Mouse (Mus musculus): ENCODE data around the gene Mbd6.
A peak's percentile ranks its signal among the peaks of the same experiment; 100 is the strongest.

Mbd6 gene

GRCm38 (mm10) chr10:127262548-127263398 is 26.0 kb downstream of the Mbd6 start, which contains the start of gene Kif5a:
Gene Kif5a (minus strand): TSS chr10:127263348.
- peak; percentile 65 for DNase-seq (ENCODE audit: low spot score)

- DNase-seq (ENCODE audit: low spot score) = no peak
These were observed 26.9 kb downstream of the Mbd6 start for GRCm38 (mm10) chr10:127261706-127262547.

GRCm38 (mm10) chr10:127258489-127258888 is 30.3 kb downstream of the Mbd6 start:
- no peak for DNase-seq (ENCODE audit: low spot score)

GRCm38 (mm10) chr10:127257790-127258189 is 31.0 kb downstream of the Mbd6 start:
- no peak for DNase-seq (ENCODE audit: low spot score)

GRCm38 (mm10) chr10:127255625-127256345 is 33.0 kb downstream of the Mbd6 start:
- peak; percentile 77 for DNase-seq (ENCODE audit: low spot score)

- DNase-seq (ENCODE audit: low spot score) = no peak
These were observed 38.0 kb downstream of the Mbd6 start for GRCm38 (mm10) chr10:127250810-127251209.

- DNase-seq (ENCODE audit: low spot score) = no peak
These were observed 50.5 kb downstream of the Mbd6 start for GRCm38 (mm10) chr10:127238241-127238824.

- no peak for DNase-seq (ENCODE audit: low spot score)
These were observed 52.3 kb downstream of the Mbd6 start for GRCm38 (mm10) chr10:127236541-127236940.

GRCm38 (mm10) chr10:127233141-127233540 is 55.7 kb downstream of the Mbd6 start:
- peak; percentile 18 for DNase-seq (ENCODE audit: low spot score)

Data from retina, embryonic 14.5 days (tissue).